Mouse (Mus musculus): ENCODE data around the gene Mllt3. TPM values are rescaled to one million over a fixed set of nuclear protein-coding genes. Genes with fewer than 3 reads are reported as not detected.

Mllt3 gene
- total and polyA plus RNA-seq, 3 experiments: 15.4 to 75.3 TPM; not detected in 1

GRCm38 (mm10) chr4:87745016-87745645 is 288.0 kb downstream of the Mllt3 start:
- H3K79me2 ChIP-seq (ENCODE audit: control insufficient read depth, insufficient read depth, low read length, poor library complexity): no peaks in the 10 kb centered on the region
- DNase-seq (ENCODE audit: low read depth, low spot score): no peak
- no peaks in the 10 kb centered on the region; a peak in 1 of 4 replicates for H3K36me3 ChIP-seq (ENCODE audit: control insufficient read depth in 1 of 2, insufficient read depth in 2 of 2, low read length in 2 of 2)
- no peaks in the 10 kb centered on the region for H3K9me3 ChIP-seq (replicated peaks; ENCODE audit: insufficient read depth, low read length)
- H3K27ac ChIP-seq (ENCODE audit: control insufficient read depth, low read depth, low read length): no peak overlapping the region
- H3K4me1 ChIP-seq (ENCODE audit: control insufficient read depth in 1 of 2, insufficient read depth in 2 of 2, low read length in 2 of 2): no peaks in the 10 kb centered on the region
- no peak overlapping the region for H3K9ac ChIP-seq (ENCODE audit: control insufficient read depth, low read depth, low read length, poor library complexity, severe bottlenecking)
- H3K4me3 ChIP-seq (ENCODE audit: control insufficient read depth in 1 of 2, insufficient read depth in 1 of 2, low read depth in 2 of 2, low read length in 2 of 2): no peak overlapping the region
- H3K27me3 ChIP-seq (ENCODE audit: control insufficient read depth in 1 of 2, insufficient read depth in 2 of 2, low read length in 2 of 2): no peaks in the 10 kb centered on the region; a peak in 1 of 4 replicates
- TF ChIP-seq ZKSCAN1 (IDR thresholded peaks at IDR 0.05; ENCODE audit: low read depth, low read length) (no peak), UBTF (IDR thresholded peaks at IDR 0.05; ENCODE audit: borderline replicate concordance, insufficient read depth, low read depth, low read length) (no peak), JUND (IDR thresholded peaks at IDR 0.05; ENCODE audit: low read depth, low read length) (no peak), ZMIZ1 (IDR thresholded peaks at IDR 0.05; ENCODE audit: low read depth, low read length) (no peak), MAZ (IDR thresholded peaks at IDR 0.05; ENCODE audit: low read depth, low read length) (no peak), SIN3A (IDR thresholded peaks at IDR 0.05; ENCODE audit: low read length) (no peak), EP300 (IDR thresholded peaks at IDR 0.05; ENCODE audit: low read depth in 1 of 2, low read length in 2 of 2) (no peak), TCF12 (IDR thresholded peaks at IDR 0.05; ENCODE audit: low read depth, low read length) (no peak), KAT2A (conservative IDR thresholded peaks at IDR 0.05; ENCODE audit: low read depth, low read length) (no peak), CHD1 (IDR thresholded peaks at IDR 0.05; ENCODE audit: low read depth, low read length) (no peak), MYB (IDR thresholded peaks at IDR 0.05; ENCODE audit: low read depth, low read length) (no peak), POLR2AphosphoS2 (IDR thresholded peaks at IDR 0.05; ENCODE audit: low read length) (no peak), ELF1 (IDR thresholded peaks at IDR 0.05; ENCODE audit: low read depth, low read length) (no peak), ZC3H11A (IDR thresholded peaks at IDR 0.05; ENCODE audit: low read depth, low read length) (no peak)

- Histone ChIP-seq H3K36me3 (ENCODE audit: control insufficient read depth in 1 of 2, insufficient read depth in 2 of 2, low read length in 2 of 2) (no peaks in the 10 kb centered on the region), H3K27me3 (ENCODE audit: control insufficient read depth in 1 of 2, insufficient read depth in 2 of 2, low read length in 2 of 2) (peaks cover 0 to 2% of the 10 kb centered on the region in 2 experiments; a peak in 3 of 4 replicates), H3K27ac (ENCODE audit: control insufficient read depth, low read depth, low read length) (no peak overlapping the region), H3K4me3 (ENCODE audit: control insufficient read depth in 1 of 2, insufficient read depth in 1 of 2, low read depth in 2 of 2, low read length in 2 of 2) (no peak overlapping the region), H3K9me3 (replicated peaks; ENCODE audit: insufficient read depth, low read length) (no peaks in the 10 kb centered on the region), H3K4me1 (ENCODE audit: control insufficient read depth in 1 of 2, insufficient read depth in 2 of 2, low read length in 2 of 2) (no peaks in the 10 kb centered on the region), H3K9ac (ENCODE audit: control insufficient read depth, low read depth, low read length, poor library complexity, severe bottlenecking) (no peak overlapping the region), H3K79me2 (ENCODE audit: control insufficient read depth, insufficient read depth, low read length, poor library complexity) (no peaks in the 10 kb centered on the region)
- no peak for DNase-seq (ENCODE audit: low read depth, low spot score)
- no peak for TF ChIP-seq CTCF (IDR thresholded peaks at IDR 0.05 in 2 of 3, conservative IDR thresholded peaks at IDR 0.05 in 1 of 3; ENCODE audit: control insufficient read depth in 1 of 3, insufficient read depth in 1 of 3, low read depth in 2 of 3, low read length in 3 of 3, poor library complexity in 1 of 3, severe bottlenecking in 1 of 3)
- TF ChIP-seq MAZ (IDR thresholded peaks at IDR 0.05; ENCODE audit: low read depth, low read length): no peak
- TF ChIP-seq ELF1 (IDR thresholded peaks at IDR 0.05; ENCODE audit: low read depth, low read length): no peak
- TF ChIP-seq EP300 (IDR thresholded peaks at IDR 0.05; ENCODE audit: low read depth in 1 of 2, low read length in 2 of 2): no peak
- no peak for TF ChIP-seq ZMIZ1 (IDR thresholded peaks at IDR 0.05; ENCODE audit: low read depth, low read length)
- no peak for TF ChIP-seq UBTF (IDR thresholded peaks at IDR 0.05; ENCODE audit: borderline replicate concordance, insufficient read depth, low read depth, low read length)
- TF ChIP-seq SMC3 (IDR thresholded peaks at IDR 0.05; ENCODE audit: low read depth, low read length): no peak
- TF ChIP-seq E2F4 (IDR thresholded peaks at IDR 0.05; ENCODE audit: borderline replicate concordance, low read depth, low read length): no peak
- TF ChIP-seq MEF2A (IDR thresholded peaks at IDR 0.05; ENCODE audit: extremely low read depth, insufficient replicate concordance, low read depth, low read length, poor library complexity, severe bottlenecking): no peak
- TF ChIP-seq BHLHE40 (IDR thresholded peaks at IDR 0.05; ENCODE audit: borderline replicate concordance, low read depth, low read length): no peak
- no peak for TF ChIP-seq CHD1 (IDR thresholded peaks at IDR 0.05; ENCODE audit: low read depth, low read length)
- no peak for TF ChIP-seq POLR2A (IDR thresholded peaks at IDR 0.05; ENCODE audit: control insufficient read depth in 1 of 2, insufficient read depth in 1 of 2, low read depth in 1 of 2, low read length in 2 of 2, poor library complexity in 1 of 2)
- no peak for TF ChIP-seq GATA1 (IDR thresholded peaks at IDR 0.05; ENCODE audit: low read depth, low read length)
- TF ChIP-seq KAT2A (conservative IDR thresholded peaks at IDR 0.05; ENCODE audit: low read depth, low read length): no peak
- TF ChIP-seq TAL1 (IDR thresholded peaks at IDR 0.05; ENCODE audit: low read length): no peak
- no peak for TF ChIP-seq MAFK (IDR thresholded peaks at IDR 0.05; ENCODE audit: borderline replicate concordance, low read depth, low read length)
- TF ChIP-seq ZC3H11A (IDR thresholded peaks at IDR 0.05; ENCODE audit: low read depth, low read length): no peak
- no peak for TF ChIP-seq USF2 (IDR thresholded peaks at IDR 0.05; ENCODE audit: borderline replicate concordance in 1 of 2, insufficient read depth in 1 of 2, low read depth in 1 of 2, low read length in 2 of 2)
- TF ChIP-seq TCF12 (IDR thresholded peaks at IDR 0.05; ENCODE audit: low read depth, low read length): no peak
Observed at GRCm38 (mm10) chr4:87739524-87740128, 293.5 kb downstream of the Mllt3 start.

Data from MEL (cell line).